Mouse (Mus musculus) cortical plate, adult 2 months (tissue): ENCODE measurements around the gene Akt2.

Experiments used
- CTCF ChIP-seq: fragments of 200-500 bp; IDR thresholded peaks from 2 replicates; pipeline ENCODE4 v1.5.1; 2011; ENCODE audit warnings: mild to moderate bottlenecking, control low read depth, low read length; ENCODE audit not compliant: insufficient read depth; ENCODE audit errors: extremely low read depth
- POLR2A ChIP-seq: fragments of 200-500 bp; IDR thresholded peaks from 2 replicates; pipeline ENCODE4 v1.6.1; 2011; ENCODE audit warnings: mild to moderate bottlenecking, low read length, control low read depth; ENCODE audit not compliant: insufficient read depth; ENCODE audit errors: extremely low read depth

DNA sequence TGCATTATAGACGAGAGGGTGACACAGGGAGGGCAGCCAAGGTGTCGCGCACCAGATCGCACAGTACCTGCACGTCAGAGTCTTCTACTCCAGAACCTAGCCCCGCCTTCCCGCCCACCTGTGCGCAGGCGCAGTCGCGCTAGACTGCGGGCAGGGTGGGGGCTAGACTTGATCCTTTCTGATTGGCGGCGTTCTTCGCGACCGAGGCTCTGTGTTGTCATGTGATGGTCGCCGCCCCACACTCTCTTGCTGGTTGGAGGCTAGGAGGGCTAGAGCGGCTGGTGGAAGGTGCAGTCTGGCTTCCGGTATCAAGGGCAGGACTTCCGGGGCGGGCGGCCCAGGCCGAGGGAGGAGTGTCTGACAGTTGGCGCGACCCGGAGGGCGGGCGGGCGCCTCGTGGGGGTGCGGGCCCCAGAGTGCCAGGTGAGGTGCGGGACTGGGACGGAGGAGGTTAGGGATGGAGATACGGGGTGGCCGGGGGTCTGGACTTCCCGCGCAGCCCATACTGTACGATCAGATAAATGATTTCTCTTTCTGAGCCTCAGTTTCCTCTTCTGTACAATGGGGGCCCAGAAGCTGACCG is 38.3 kb upstream of the Akt2 start, which contains the start of the genes Pld3 and 2310022A10Rik:
- TF ChIP-seq CTCF (no peak), POLR2A (peak; percentile 97)
